Mouse (Mus musculus) T-helper 17 cell (primary cell): ENCODE results near the gene Fbxw24.
"Not testable (repeated sequence)": the region's sequence is repeated elsewhere in the genome, so short reads cannot be mapped to it uniquely, and the experiment has no call there.

Experiments
- in situ Hi-C, 2 experiments: fragments of 300-600 bp; cut with MboI, MseI; formaldehyde crosslinking; loops; 1 replicate in 1 of 2; 2 replicates in 1 of 2; pipeline ENCODE4 v1.15.1; 2025; ENCODE audit warnings: high pct_unique_total_duplicates in 2 of 2

Gene Fbxw24

DNA sequence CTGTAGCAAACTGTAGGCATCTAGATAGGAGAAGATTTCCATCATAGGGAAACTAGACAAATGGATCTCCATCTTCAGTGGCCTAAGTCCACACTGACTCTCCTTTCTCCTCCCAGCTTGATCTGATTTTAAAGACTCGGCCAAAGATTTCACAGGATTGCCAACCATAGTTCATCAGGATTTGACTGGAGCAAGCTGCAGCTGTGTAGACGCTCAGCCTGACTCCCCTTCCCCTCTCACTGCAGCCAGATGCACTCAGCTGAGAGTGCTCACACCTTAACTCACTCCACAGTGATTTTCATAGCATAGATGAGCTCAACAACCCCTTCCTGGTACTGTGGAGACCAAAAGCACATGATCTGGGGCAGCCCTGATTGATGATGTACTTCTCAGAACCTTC, at the start of gene Fbxw24:
Gene Fbxw24, minus strand, starts transcription at position 101 of the 400 bp plus-strand sequence.
- in situ Hi-C loops = loop anchor here in 1 of 2 experiments (10.0 kb wide), 1 partner anchor 621 kb away; no protein-coding TSS in a partner anchor

DNA sequence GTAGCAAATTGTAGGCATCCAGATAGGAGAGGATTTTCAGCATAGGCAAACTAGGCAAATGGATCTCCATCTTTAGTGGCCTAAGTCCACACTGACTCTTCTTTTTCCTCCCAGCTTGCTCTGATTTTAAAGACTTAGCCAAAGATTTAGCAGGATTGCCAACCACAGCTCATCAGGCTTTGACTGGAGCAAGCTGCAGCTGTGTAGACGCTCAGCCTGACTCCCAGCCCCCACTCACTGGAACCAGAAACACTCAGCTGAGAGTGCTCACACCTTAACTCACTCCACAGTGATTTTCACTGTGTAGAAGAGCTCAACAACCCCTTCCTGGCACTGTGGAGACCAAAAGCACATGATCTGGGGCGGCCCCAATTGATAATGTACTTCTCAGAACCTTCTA, 38.7 kb upstream of the Fbxw24 start, which contains the start of gene Fbxw25:
Gene Fbxw25, minus strand, starts transcription at position 101 of the 400 bp plus-strand sequence.
- in situ Hi-C loops = not testable (repeated sequence)

DNA sequence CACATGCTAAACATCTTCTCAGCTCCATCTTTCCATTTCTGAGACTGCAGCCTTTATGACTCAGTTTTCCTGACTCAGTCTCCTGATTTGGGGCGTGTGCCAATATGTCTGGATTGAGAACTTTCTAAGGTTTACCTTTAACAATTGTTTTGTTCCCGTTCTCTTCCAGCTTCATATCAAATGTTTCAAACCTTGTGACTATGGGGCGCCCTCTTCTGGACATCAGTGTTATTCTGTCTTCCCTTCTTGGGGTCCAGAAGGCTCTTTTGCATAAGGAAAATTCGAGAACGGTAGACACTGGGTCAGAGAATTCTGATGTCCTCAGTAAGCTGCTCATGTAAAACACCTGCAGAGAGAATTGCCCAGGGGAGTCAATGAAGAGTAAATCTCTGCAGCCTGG, 19.0 kb downstream of the Fbxw24 start:
- in situ Hi-C loops = loop anchor here in 1 of 2 experiments (25.0 kb wide), 1 partner anchor 770 kb away; the partner anchor contains the start of gene Celsr3

DNA sequence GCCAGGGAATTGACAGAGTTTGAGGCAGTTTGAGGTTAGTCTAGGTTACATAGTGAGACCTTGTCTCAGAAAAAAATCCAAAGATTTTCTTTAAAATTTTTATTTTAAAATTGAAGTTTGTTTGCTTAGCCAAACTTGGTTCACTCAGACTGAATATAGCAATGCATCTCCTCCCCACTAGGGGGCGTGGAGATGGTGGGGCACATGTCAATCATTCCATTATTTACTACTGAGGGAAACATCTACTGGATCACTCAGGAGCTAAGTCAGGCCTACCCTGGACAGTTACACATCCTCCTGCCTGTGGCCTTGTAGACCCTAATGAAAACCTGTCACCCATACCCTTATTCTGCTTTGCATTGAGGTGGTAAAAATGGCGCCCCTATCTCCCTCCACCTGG, 23.7 kb downstream of the Fbxw24 start:
- in situ Hi-C loops = loop anchor here (5.0 to 25.0 kb wide), 2 partner anchors 595 to 765 kb away; partner anchors contain the start of gene Celsr3 (in 1 of the 2)

DNA sequence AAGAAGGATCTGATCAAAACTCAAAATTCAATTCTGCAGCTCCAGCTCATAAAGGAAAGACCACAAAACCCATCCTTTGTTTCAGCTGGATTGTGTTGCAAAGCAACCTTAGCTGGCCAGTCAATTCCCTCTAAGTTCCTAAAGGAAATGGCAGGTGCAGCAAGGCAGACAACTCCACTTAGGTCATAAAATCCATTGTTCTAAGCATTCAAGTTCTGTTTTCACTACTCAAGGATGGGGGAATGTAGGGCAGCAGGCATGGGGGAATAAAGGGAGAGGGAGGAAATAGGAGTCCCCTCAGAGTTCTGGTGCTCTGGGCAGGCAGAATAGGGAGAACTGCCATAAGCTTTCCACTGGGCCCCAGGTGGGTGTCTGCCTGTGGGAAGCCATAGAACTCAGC, 28.6 kb downstream of the Fbxw24 start:
- in situ Hi-C loops = no loop called here

DNA sequence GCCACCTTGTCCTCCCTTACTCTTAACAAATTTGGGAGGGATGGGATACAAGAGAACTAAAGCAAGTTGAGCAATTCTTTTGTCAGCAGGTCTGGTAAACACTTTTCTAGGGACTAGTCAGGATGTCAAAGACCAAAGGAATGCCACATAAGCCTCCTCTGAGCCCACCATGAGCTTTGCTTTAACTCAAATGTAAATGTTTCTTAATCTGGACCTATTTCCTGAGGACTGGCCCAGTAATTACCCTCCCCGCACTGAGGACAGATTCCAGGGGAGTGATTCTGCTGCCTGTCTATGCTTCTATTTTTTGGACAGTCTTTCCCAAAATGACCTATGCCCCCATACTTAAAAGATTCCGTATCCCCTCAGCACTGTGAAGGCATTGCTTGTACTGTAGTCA, 31.0 kb downstream of the Fbxw24 start:
- in situ Hi-C loops = no loop called here

DNA sequence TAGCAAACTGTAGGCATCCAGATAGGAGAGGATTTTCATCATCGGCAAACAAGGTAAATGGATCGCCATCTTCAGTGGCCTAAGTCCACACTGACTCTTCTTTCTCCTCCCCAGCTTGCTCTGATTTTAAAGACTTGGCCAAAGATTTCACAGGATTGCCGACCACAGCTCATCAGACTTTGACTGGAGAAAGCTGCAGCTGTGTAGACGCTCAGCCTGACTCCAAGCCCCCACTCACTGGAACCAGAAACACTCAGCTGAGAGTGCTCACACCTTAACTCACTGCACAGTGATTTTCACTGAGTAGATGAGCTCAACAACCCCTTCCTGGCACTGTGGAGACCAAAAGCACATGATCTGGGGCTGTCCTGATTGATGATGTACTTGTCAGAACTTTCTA, 57.7 kb downstream of the Fbxw24 start, which contains the start of gene Fbxw15:
Gene Fbxw15, minus strand, starts transcription at position 101 of the 400 bp plus-strand sequence.
- in situ Hi-C loops = not testable (repeated sequence)

DNA sequence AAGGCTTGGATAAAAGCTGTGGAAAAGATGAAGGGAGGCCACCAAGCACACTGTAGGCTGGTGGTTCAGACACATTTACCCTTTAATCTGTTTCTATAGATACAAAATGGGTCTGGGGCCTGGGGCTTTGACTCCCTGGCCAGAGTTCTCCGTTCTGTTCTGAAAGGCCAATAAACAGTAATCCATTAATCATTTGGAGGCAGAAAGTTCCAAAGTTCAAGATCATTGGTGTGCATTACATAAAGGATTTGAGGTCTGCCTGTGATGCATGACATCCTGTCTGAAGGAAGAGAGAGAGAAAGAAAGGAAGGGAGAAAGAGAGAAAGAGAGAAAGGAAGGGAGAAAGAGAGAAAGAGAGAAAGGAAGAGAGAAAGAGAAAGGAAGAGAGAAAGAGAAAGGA, 60.3 kb downstream of the Fbxw24 start:
- in situ Hi-C loops = no loop called here

DNA sequence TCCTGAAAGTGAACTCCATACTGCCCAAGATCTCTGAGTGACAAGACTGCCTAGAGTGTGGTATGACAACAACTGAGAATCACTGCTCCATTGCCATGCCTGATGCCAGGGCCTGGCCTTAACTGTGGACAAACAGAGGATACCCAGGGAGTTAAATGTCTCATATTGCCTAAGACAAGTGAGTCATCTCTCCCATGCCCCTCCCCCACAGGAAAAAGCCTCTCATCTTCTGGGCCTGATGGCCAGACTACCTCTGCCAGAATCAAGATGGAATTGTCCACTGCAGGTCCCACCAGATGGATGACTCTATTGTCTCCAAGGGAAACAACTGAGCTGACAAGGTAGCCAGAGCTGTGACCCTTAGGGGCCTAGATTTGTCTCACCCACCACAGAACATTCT, 63.8 kb downstream of the Fbxw24 start:
- in situ Hi-C loops = not testable (repeated sequence)

DNA sequence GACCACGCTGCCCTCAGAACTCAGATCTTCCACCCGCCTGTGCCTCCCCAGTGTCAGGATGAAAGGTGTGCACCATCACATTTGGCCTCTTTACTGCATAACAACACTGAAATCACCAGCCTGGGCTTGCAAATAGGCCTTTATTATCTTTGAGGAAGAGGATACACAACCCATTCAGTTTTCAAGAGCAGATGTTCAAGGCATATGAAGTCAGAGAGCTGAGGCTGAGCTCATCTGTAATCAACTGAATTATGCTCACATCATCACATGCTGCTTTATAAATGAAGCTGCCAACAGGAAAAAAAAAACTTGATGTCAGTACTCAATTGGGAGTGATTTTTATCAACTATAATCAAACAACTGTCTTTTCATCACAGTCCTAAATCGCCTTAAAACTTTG, 73.4 kb downstream of the Fbxw24 start:
- in situ Hi-C loops = no loop called here
